Mouse (Mus musculus) CD4-positive helper T cell, adult 2 months (primary cell): ENCODE data around the gene Zscan20.
A peak's percentile ranks its signal among the peaks of the same experiment; 100 is the strongest.

Experiments
- DNase-seq: peaks from one replicate; pipeline ENCODE4 v3.0.0-alpha.2; 2012; ENCODE audit warnings: low read depth, missing footprints, low spot score

Zscan20 gene

DNA sequence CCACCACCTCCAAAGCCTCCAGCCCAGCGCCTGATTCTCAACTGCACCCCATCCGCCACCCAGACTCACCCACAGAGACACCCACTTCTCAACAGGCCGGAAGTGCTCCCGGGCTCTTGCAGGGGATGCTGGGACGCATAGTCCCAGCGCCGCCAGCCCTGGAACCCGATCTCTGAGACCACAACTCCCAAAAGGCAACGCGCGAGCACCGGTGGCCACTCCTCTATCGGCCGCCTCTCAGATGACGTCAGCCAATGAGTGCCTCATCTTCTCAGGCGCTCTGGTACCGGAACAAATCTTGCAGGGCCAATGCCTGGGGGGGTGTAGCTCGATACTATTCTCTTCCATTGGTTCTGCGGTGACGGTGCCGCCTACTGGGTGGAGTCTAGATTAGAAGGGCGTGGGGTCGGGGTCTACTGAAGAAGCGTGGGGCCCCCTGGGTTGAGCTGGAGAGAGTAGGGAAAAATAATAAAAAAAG, at the start of gene Zscan20:
Gene Zscan20 (minus strand): TSS at position 174 of the 478 bp plus-strand sequence.
- peak; percentile 98 for DNase-seq

DNA sequence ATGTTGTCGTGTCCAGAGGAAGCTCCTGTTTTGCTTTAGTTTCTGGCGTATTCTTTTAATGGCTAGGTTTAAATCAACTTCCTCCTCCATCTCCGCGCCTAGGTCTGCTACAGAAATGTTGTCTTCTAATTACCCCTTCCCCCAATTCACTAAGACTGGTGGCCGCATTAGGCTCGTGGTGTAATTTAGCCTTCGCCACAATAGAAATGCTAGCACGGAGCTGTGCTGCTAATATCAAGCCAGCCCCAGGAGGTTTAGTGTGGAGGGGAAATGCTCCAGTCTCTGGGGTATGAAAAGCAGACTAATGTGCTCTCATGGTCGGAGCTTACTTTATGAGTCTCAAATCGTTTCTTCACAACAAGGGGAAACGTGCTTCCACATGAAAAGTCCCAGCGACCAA, 45.5 kb upstream of the Zscan20 start:
- no peak for DNase-seq

DNA sequence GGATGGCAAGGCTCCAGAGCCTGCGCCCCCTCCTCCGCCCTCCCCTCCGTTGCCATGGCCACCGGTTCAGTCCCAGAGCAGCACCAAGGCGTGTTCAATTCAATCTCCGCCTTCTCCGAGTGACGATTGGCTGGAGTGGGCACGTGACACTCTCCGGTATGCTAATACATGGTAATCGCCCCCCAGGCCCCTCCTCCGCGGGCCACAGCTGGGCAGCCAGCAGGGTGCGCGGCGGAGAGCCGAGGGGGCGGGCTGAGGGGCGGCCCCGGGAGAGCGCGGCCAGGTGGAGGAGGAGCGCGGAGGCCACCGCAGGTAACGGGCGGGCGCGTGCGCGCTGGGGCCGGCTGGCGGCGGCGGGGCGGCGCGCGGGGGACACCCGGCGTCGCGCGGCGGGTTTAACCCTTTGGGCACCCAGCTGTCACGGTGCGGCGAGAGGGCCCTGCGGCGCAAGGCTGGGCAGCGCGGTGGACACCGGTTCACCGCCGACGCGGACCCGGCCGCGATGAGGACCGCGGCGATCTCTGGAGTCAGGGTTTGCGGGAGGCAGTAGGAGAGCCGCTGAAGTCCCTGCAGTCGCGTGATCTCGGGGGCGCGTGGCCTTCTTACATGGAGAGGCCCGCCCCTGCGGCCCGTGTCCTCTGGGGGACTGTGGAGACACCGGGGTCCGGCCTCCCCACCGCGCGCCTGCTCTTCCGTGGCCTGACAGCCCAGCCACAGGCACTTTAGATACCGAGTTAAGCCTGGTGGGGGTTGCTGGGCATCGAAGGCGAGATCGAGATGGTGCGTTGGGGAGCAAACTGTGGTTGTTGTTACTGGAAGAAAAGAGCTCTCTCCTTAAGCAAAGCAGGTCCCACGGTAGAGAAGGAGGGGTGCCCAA, 44.8 kb upstream of the Zscan20 start, which contains the start of gene Phc2:
Gene Phc2 (plus strand): TSS at position 198 of the 877 bp plus-strand sequence.
- DNase-seq, result peak; percentile 92

DNA sequence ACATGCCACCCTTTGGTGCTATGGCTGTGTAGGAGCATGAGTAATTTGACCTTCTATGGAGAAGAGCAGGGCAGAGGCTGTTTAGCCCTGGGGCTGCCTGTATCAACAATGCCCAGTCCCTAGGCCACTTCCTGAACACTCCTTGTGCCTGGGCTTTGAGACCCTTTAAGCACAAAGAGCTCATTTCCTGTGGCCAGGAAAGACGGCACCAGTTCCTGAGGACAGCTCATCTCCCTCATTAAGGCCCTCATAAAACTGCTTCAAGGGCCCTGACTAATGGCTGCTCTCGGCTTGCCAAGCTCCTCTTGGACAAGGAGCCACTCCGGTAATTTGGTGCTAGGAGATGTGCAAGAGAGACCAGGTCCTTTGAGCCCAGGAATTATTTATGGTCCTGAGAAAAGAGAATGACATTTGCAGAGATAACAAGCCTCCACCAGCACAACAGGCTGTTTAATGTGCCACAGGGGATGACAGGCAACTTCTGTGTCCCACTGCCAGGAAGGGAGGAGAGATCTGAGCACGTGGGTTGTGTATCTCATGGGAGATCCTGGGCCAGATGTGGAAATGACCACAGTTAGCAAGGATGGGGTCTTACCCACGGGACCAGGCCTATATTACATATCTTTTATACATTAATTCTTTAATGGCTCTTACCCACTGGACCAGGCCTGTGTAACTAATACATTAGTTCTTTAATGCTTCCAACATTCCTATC, 42.8 kb upstream of the Zscan20 start:
- no peak for DNase-seq

GRCm38 (mm10) chr4:128651530-128651929, 41.6 kb upstream of the Zscan20 start:
- DNase-seq, result no peak

GRCm38 (mm10) chr4:128648567-128649255, 38.8 kb upstream of the Zscan20 start:
- DNase-seq, result no peak

GRCm38 (mm10) chr4:128646762-128647161, 36.9 kb upstream of the Zscan20 start:
- no peak for DNase-seq

DNA sequence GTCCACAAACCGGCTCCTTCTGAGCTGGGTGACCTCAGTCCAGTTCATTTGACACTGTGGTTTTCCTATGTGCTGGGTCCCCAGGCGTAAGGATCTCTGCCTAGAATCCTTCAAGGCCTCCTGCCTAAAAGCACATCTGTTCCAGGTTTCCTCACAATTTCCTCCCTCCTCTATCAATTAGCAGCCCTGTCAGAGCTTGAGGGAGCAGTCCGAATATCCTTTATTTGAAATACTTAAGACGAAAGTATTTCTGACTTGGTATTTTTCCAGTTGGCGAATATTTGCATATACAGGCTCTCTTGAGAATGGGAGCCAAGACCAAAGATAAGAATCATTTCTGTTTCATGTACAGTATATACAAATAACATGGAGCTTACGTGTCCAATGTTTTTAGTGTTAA, 36.0 kb upstream of the Zscan20 start:
- DNase-seq, result no peak

DNA sequence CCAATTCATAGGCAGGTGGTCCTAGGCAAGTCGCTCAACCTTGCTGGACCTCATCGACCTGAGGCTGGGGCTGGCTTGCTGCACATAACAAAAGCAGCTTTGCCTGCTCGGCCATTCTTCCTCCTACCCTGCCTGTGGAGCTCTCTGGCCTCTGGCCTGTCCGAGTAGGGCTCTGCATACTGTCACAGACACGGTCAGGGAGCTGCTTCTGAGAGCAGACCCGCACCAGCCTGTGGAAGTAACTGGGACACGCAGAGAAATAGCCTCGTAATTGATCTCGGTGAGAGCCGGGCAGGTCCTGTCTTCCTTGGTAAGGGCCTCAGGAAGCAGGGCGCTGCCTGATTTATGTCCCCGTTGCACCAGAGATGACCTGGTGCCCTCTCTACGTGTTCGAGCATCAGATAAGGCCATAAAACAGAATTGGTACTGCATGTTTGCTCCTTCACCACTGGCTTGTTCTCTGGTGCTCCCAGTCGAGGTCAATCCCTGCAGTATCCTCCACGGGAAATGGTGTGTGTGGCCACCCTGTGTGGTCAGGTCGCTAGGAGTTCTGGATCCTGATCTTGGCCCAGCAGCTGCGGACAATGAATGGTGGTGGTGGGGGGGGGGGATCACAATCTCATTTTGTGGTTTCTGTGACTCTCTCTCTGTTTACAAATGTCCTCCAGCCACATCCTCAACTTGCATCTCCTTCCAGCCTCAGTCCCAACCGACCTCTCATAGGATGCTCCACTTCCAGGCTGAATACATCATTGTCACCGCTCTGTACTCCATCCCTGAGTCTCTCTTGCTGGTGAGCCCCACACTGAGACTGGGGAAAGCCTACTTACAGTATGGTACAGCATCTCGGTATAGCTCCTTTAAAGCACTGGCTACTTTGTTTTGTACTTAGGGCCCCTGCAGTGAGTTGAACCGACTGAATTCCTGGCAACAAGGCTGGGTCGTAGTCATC, 32.1 kb upstream of the Zscan20 start:
- DNase-seq, result no peak

DNA sequence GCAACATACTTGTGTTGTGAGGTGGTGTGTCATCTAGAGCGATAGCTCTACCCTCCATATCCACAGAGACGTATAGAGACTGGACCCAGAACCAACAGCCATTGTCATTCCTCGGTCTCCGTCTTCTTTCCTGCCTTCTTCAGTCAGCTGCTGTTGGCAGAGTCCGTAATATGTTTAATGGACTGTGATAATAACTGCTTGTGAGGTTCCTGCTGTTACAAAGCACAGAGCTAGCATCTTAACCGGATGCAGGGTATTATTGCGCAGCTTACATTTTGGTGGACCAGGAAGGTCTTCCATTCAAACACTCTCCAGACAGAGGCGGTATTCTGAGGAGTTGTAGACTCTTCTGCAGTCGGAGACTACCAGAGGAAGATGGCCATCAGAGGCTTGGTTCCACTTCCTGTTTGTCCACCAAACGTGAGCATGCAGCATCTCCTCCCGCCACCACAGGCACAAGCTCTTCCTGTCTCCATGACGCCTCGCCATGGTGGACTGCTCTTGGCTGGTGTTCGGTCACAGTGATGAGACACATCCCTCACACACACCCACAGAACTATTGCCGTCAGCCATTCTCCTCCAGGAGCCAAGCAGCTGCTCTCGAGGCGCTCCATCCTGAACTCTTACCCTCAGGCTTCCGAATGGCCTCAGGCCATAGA, 28.5 kb upstream of the Zscan20 start:
- DNase-seq, result no peak

DNA sequence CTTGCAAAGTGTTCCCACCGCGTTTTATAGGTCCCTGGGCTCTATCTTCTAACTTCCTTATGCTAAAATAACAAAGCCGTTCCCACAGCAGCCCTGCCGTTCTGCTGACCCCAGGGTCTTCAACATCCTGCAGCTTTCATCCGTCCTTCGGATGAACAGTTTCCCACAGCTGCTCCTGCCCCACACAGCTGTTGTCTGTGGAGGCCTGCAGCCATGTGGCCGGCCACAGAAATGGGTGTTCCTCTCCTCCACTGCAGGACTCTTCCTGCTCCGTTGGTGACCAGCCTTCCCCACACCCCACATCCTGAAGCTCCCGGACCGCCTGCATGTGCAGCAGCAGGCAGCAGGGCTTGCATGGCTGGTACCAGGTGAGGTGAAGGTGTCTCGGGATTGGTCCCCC, 27.4 kb upstream of the Zscan20 start:
- no peak for DNase-seq

DNA sequence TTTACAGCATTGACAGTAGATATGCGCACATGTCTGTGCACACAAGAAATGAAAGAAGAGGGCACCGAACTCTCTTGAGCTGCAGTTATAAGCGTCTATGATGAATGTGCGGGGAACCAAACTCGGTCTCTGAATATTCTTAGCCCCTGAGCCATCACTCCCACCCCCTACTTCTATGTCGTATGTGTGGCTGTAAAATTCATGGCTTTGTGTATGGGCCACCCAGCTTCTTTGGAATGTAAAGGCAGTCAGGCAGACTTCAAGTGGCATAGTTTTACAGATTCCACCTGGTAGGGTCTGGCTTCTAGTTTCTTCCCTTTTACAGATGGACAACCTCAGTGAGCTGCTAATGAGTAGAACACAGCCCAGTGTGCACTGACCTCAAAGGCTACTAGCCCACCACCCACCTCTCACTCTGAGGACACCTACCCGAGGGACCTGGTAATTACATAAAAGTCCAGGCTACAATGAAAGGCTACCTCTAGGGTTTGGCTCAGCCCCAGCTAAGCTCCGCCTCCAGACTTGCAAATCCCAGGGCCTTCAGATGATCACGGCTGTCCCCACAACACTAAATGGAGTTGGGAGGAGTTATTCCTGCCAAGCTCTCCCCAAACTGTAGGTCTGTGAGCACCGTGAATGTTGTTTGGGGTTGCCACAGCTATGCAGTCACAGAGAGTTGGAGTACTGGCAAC, 26.1 kb upstream of the Zscan20 start:
- no peak for DNase-seq

DNA sequence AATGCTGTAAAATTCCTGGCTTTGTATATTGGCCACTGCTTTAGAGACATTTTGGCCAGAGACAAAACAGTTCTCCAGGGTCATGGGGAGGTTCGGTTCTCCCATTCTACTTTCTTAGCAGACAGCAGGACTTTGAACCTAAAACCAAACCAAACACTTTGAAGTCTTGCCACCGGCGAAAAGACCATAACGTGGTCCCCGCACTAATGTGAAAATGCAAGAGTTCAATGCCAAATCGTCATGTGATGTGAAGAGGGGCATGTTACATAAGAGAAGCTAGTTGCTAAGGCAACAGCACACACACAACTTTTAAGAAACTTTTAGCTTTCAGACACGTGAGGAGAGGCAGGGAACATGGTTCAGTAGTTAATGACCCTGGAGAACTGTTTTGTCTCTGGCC, 25.6 kb upstream of the Zscan20 start:
- DNase-seq, result no peak

- no peak for DNase-seq
Measured at GRCm38 (mm10) chr4:128621109-128621508, 11.2 kb upstream of the Zscan20 start.

DNA sequence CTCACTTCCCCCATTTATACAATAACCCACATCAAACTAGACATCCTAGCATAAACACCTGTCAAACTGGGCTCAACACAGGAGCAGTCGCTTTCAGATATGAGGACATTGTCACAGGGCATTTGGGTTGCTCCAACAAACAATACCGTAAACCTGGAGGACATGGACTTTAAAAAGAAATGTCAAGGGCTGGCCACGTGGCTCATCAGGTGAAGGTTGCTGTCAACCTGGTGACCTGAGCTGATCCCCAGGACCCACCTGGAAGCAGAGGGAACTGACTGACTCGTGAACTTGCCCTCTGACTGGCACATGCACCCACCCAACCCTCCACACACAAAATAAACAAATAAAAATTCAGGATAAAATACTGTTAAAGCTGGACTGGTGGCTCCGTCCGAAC, 10.7 kb upstream of the Zscan20 start:
- no peak for DNase-seq

- no peak for DNase-seq
Measured at GRCm38 (mm10) chr4:128618963-128619362, 9.1 kb upstream of the Zscan20 start.

GRCm38 (mm10) chr4:128618246-128618911, 8.5 kb upstream of the Zscan20 start, which contains the start of gene Tlr12:
TSS of gene Tlr12 (minus strand) at chr4:128618619.
- peak; percentile 67 for DNase-seq

- DNase-seq, result peak; percentile 35
Measured at GRCm38 (mm10) chr4:128617363-128618120, 7.6 kb upstream of the Zscan20 start.
